Mouse (Mus musculus) hindbrain, embryonic 14.5 days (tissue): Measurements from ENCODE around the gene Sptssb. TPM values are rescaled to one million over a fixed set of nuclear protein-coding genes. Genes with fewer than 3 reads are reported as not detected.

ENCODE experiments used
- ATAC-seq: fragments of 200-750 bp; cut with Nextera tagmentation; 2 replicates; pipeline ENCODE4 v1.8.0; 2017; ENCODE audit warnings: moderate number of reproducible peaks, mild to moderate bottlenecking, moderate TSS enrichment, moderate library complexity; ENCODE audit not compliant: low FRiP score
- DNase-seq: peaks from one replicate; pipeline ENCODE4 v3.0.0-alpha.2; 2015; ENCODE audit warnings: low spot score
- H3K27ac ChIP-seq: fragments of 300-500 bp; sonication (generic); 2 replicates; pipeline ENCODE4 v1.5.1; 2014; ENCODE audit warnings: mild to moderate bottlenecking, moderate library complexity
- H3K27me3 ChIP-seq: fragments of 300-500 bp; sonication (generic); 2 replicates; pipeline ENCODE4 v1.6.1; 2014; ENCODE audit warnings: mild to moderate bottlenecking, low read length, mixed read lengths; ENCODE audit not compliant: control insufficient read depth, insufficient read depth
- H3K36me3 ChIP-seq: fragments of 300-500 bp; sonication (generic); replicated peaks from 2 replicates; pipeline ENCODE4 v1.6.1; 2014; ENCODE audit not compliant: control insufficient read depth, insufficient read depth
- H3K4me1 ChIP-seq: fragments of 300-500 bp; sonication (generic); replicated peaks from 2 replicates; pipeline ENCODE4 v1.6.1; 2014; ENCODE audit warnings: antibody characterized with exemption, low read length, mixed read lengths; ENCODE audit not compliant: control insufficient read depth, insufficient read depth
- H3K4me2 ChIP-seq: fragments of 300-500 bp; sonication (generic); replicated peaks from 2 replicates; pipeline ENCODE4 v1.6.1; 2014; ENCODE audit warnings: mild to moderate bottlenecking, moderate library complexity
- H3K4me3 ChIP-seq: fragments of 300-500 bp; sonication (generic); replicated peaks from 2 replicates; pipeline ENCODE4 v1.5.1; 2014; ENCODE audit warnings: mild to moderate bottlenecking, low read length
- H3K9ac ChIP-seq: fragments of 300-500 bp; sonication (generic); 2 replicates; pipeline ENCODE4 v1.6.1; 2014
- H3K9me3 ChIP-seq: fragments of 300-500 bp; sonication (generic); 2 replicates; pipeline ENCODE4 v1.6.1; 2016; ENCODE audit warnings: low read length; ENCODE audit not compliant: control insufficient read depth
- WGBS: fragments of 180-500 bp; shearing (Covaris S2); extraction: QIAGEN DNeasy Blood & Tissue Kit; methylation state at CpG from one replicate; pipeline ENCODE4 v1.1.7; 2014; 5-methylcytosine and 5-hydroxymethylcytosine counted together
- polyA plus RNA-seq: library from polyadenylated mRNA; unstranded; fragments of >200 nt; fragmentation: Nextera tagmentation; extraction: Ambion mirVana; gene quantifications from 2 replicates; pipeline ENCODE4 v1.2.1, GENCODE M21; 2014

The Sptssb gene
- polyA plus RNA-seq, 1 experiment from 2014 or later, result 0.67 TPM

GRCm38 (mm10) chr3:69813005-69813695 is 46.6 kb downstream of the Sptssb start:
- Histone ChIP-seq H3K9me3 (no peaks in the 10 kb centered on the region), H3K4me3 (no peak overlapping the region), H3K36me3 (no peaks in the 10 kb centered on the region), H3K9ac (no peak overlapping the region), H3K27me3 (no peaks in the 10 kb centered on the region), H3K27ac (no peak overlapping the region), H3K4me2 (no peak overlapping the region), H3K4me1 (no peaks in the 10 kb centered on the region)
- ATAC-seq (no peak), DNase-seq (no peak)
- 72% methylated on average over 11 of the region's 11 CpGs for WGBS

- WGBS, result 78% methylated on average over 2 of the region's 2 CpGs
- ATAC-seq, result no peak
- H3K27ac ChIP-seq, result no peak overlapping the region
- H3K4me1 ChIP-seq, result no peaks in the 10 kb centered on the region
- no peak overlapping the region for H3K4me3 ChIP-seq
- H3K27me3 ChIP-seq, result no peaks in the 10 kb centered on the region
- H3K4me2 ChIP-seq, result no peak overlapping the region
- H3K9me3 ChIP-seq, result no peaks in the 10 kb centered on the region
- no peak overlapping the region for H3K9ac ChIP-seq
- DNase-seq, result no peak
- H3K36me3 ChIP-seq, result no peaks in the 10 kb centered on the region
Observed at GRCm38 (mm10) chr3:69812442-69812841, 47.3 kb downstream of the Sptssb start.

- no peaks in the 10 kb centered on the region for H3K27me3 ChIP-seq
- DNase-seq, result no peak
- H3K36me3 ChIP-seq, result no peaks in the 10 kb centered on the region
- H3K4me1 ChIP-seq, result no peaks in the 10 kb centered on the region
- no peak overlapping the region for H3K4me2 ChIP-seq
- H3K9me3 ChIP-seq, result no peaks in the 10 kb centered on the region
- H3K4me3 ChIP-seq, result no peak overlapping the region
- ATAC-seq, result no peak
- no peak overlapping the region for H3K9ac ChIP-seq
- H3K27ac ChIP-seq, result no peak overlapping the region
- WGBS, result 92% methylated on average over 7 of the region's 7 CpGs
Observed at GRCm38 (mm10) chr3:69808479-69808878, 51.3 kb downstream of the Sptssb start.

GRCm38 (mm10) chr3:69803137-69803536 is 56.6 kb downstream of the Sptssb start:
- no peaks in the 10 kb centered on the region for H3K4me1 ChIP-seq
- WGBS, result 95% methylated on average over 1 of the region's 1 CpGs
- H3K4me2 ChIP-seq, result no peak overlapping the region
- DNase-seq, result no peak
- no peaks in the 10 kb centered on the region for H3K27me3 ChIP-seq
- no peaks in the 10 kb centered on the region for H3K9me3 ChIP-seq
- no peaks in the 10 kb centered on the region for H3K36me3 ChIP-seq
- no peak overlapping the region for H3K4me3 ChIP-seq
- no peak overlapping the region for H3K9ac ChIP-seq
- H3K27ac ChIP-seq, result no peak overlapping the region
- ATAC-seq, result no peak

- WGBS, result 49% methylated on average over 7 of the region's 7 CpGs
- Histone ChIP-seq H3K9ac (no peak overlapping the region), H3K27ac (no peak overlapping the region), H3K4me1 (no peaks in the 10 kb centered on the region), H3K36me3 (no peaks in the 10 kb centered on the region), H3K27me3 (no peaks in the 10 kb centered on the region), H3K9me3 (no peaks in the 10 kb centered on the region), H3K4me3 (no peak overlapping the region), H3K4me2 (no peak overlapping the region)
- ATAC-seq (peak; percentile 53; the same call in 1 of the 2 replicates), DNase-seq (no peak)
Observed at GRCm38 (mm10) chr3:69800829-69801384, 58.8 kb downstream of the Sptssb start.

GRCm38 (mm10) chr3:69799096-69799495 is 60.6 kb downstream of the Sptssb start:
- Histone ChIP-seq H3K4me1 (no peaks in the 10 kb centered on the region), H3K27ac (no peak overlapping the region), H3K9ac (no peak overlapping the region), H3K9me3 (no peaks in the 10 kb centered on the region), H3K4me3 (no peak overlapping the region), H3K27me3 (no peaks in the 10 kb centered on the region), H3K36me3 (no peaks in the 10 kb centered on the region), H3K4me2 (no peak overlapping the region)
- ATAC-seq, result no peak
- 77% methylated on average over 1 of the region's 1 CpGs for WGBS
- no peak for DNase-seq

- no peaks in the 10 kb centered on the region for H3K4me1 ChIP-seq
- no peaks in the 10 kb centered on the region for H3K36me3 ChIP-seq
- ATAC-seq (no peak), DNase-seq (no peak)
- no peaks in the 10 kb centered on the region for H3K27me3 ChIP-seq
- H3K4me3 ChIP-seq, result no peak overlapping the region
- 85% methylated on average over 2 of the region's 2 CpGs for WGBS
- H3K9me3 ChIP-seq, result no peaks in the 10 kb centered on the region
- H3K27ac ChIP-seq, result no peak overlapping the region
- no peak overlapping the region for H3K9ac ChIP-seq
- H3K4me2 ChIP-seq, result no peak overlapping the region
Observed at GRCm38 (mm10) chr3:69797969-69798368, 61.8 kb downstream of the Sptssb start.

GRCm38 (mm10) chr3:69797533-69797932 is 62.2 kb downstream of the Sptssb start:
- WGBS, result 89% methylated on average over 4 of the region's 4 CpGs
- no peak overlapping the region for H3K9ac ChIP-seq
- no peaks in the 10 kb centered on the region for H3K4me1 ChIP-seq
- ATAC-seq (no peak), DNase-seq (no peak)
- no peaks in the 10 kb centered on the region for H3K9me3 ChIP-seq
- no peak overlapping the region for H3K4me2 ChIP-seq
- H3K4me3 ChIP-seq, result no peak overlapping the region
- H3K36me3 ChIP-seq, result no peaks in the 10 kb centered on the region
- H3K27ac ChIP-seq, result no peak overlapping the region
- H3K27me3 ChIP-seq, result no peaks in the 10 kb centered on the region

- ATAC-seq, result no peak
- Histone ChIP-seq H3K27ac (no peak overlapping the region), H3K36me3 (no peaks in the 10 kb centered on the region), H3K9ac (no peak overlapping the region), H3K4me2 (no peak overlapping the region), H3K9me3 (no peaks in the 10 kb centered on the region), H3K4me3 (no peak overlapping the region), H3K4me1 (no peaks in the 10 kb centered on the region), H3K27me3 (no peaks in the 10 kb centered on the region)
- DNase-seq, result no peak
- WGBS, result 88% methylated on average over 3 of the region's 3 CpGs
Observed at GRCm38 (mm10) chr3:69792823-69793417, 66.8 kb downstream of the Sptssb start.
